Mouse (Mus musculus) layer of hippocampus, postnatal 10 days (tissue): Measurements from ENCODE around the gene Me1. TPM values are rescaled to one million over a fixed set of nuclear protein-coding genes. Genes with fewer than 3 reads are reported as not detected.

Experiments used
- DNase-seq, 2 experiments: peaks; one replicate each; pipeline ENCODE4 v3.0.0; 2021; ENCODE audit warnings: low spot score in 2 of 2
- total RNA-seq, 2 experiments: library from RNA; stranded (reverse); gene quantifications; 2 replicates each; pipeline ENCODE4 v1.2.3; 2021

Me1 gene
- total RNA-seq, 2 experiments from 2014 or later, result 95.4 to 98.5 TPM

- DNase-seq, result no peak
Measured at GRCm38 (mm10) chr9:86550717-86551116, 145.0 kb downstream of the Me1 start.

GRCm38 (mm10) chr9:86549637-86550162, 146.1 kb downstream of the Me1 start:
- DNase-seq, result no peak

GRCm38 (mm10) chr9:86544559-86544958, 151.2 kb downstream of the Me1 start:
- no peak for DNase-seq

GRCm38 (mm10) chr9:86543451-86543850, 152.3 kb downstream of the Me1 start:
- no peak for DNase-seq

GRCm38 (mm10) chr9:86534071-86534470, 161.7 kb downstream of the Me1 start:
- DNase-seq, result no peak

Other genes with a start within 250 kb of the Me1 start
- gene Ube2cbp, start 231.0 kb downstream of the Me1 start, total RNA-seq, result 1 to 10 TPM; 3.8 to 3.9 TPM
- gene Dop1a, start 228.8 kb downstream of the Me1 start, total RNA-seq, result 10 to 100 TPM; 53.0 to 56.4 TPM
- 10 to 100 TPM; 21.3 to 23.4 TPM for gene Pgm3, start 124.1 kb downstream of the Me1 start, total RNA-seq
- 10 to 100 TPM; 38.2 to 41.7 TPM for gene Rwdd2a, start 124.0 kb downstream of the Me1 start, total RNA-seq
- gene Prss35, start 47.7 kb upstream of the Me1 start, total RNA-seq, result 10 to 100 TPM; 23.3 to 24.7 TPM
- gene Snap91, start 184.7 kb upstream of the Me1 start, total RNA-seq, result 100 to 1,000 TPM; 475 to 527 TPM